Mouse (Mus musculus): ENCODE measurements at regions not wholly inside any gene's neighbourhood (a gene's known extent, or its start where the extent isn't known, plus 50 kb on each side); places are given as distances from the start of the nearest gene placed in this dataset.

DNA sequence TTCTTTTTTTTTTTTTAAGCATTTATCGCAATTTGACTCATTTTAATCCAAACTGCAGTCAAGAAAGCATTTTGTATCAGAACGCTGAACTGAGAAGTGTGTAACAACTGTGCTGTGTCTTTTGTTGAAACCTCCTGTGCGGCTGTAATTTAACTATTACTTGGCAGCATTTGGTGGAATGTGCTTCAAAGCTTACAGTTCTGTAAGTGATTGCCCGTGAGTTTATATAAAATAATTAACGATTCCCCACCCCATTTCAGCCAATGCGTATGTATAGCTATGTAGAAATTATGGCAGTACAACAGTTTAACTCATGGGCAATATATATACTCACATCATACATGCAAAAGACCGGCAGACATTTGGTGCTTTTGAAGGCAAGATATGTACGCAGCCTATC, 421.8 kb upstream of the Ubash3b start:
- TF ChIP-seq CTCF (IDR thresholded peaks at IDR 0.05; ENCODE audit: low read depth) = no peak
- no peak for TF ChIP-seq EP300 (IDR thresholded peaks at IDR 0.05; ENCODE audit: low read depth)

Data from liver, embryonic 14.5 days (tissue).